Mouse (Mus musculus): ENCODE measurements around the gene Cacna1e.

The Cacna1e gene

DNA sequence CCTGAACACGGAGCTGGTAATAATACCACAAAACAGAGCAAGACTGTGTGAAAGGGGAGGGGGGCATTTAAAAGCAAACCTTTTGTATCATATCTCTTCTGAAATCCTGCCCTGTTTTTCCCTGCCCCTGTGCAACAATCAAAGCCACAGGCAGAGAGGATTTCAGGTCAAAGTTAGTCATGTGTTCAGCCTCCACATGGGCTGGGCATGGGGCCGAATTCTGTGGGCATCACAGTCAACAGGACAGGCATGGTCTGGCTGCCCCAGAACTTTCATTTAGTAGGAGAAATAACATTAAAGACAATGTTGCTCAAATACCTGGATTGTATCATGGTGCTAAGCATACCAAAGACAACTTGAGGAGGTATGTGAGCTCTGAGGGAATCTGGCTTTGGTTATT lies 278.7 kb downstream of the Cacna1e start:
- CTCF ChIA-PET: no interaction called here
- POLR2A ChIA-PET: no interaction called here

DNA sequence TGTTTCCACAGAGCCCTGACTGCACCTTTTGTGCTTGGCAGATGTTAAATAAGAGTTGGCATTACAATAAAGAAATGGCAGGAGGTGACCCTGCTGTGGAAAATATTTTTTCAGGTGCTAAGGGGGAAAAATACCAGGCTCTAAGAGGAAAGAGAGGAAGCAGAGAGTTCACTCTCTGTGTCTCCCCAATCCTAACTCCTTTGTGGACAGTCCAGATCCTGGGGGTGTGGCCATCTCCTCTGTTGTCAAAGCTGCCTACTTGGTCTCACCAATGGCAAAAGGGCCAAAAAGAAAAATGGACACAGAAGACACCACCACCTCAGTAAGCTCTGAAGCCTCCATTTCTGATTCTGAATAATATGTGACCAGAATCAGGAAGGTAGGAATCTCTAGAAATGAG lies 280.5 kb downstream of the Cacna1e start:
- ChIA-PET CTCF (no interaction called here), POLR2A (no interaction called here)

- CTCF ChIA-PET: no interaction called here
- POLR2A ChIA-PET: interaction anchor here in 1 of 4 experiments (0.8 kb wide), 1 partner anchor 177 kb away, joined by 3 read pairs; no protein-coding TSS in a partner anchor
Measured at GRCm38 (mm10) chr1:154602531-154602930, 281.8 kb downstream of the Cacna1e start.

- ChIA-PET CTCF (no interaction called here), POLR2A (interaction anchor here in 1 of 4 experiments (0.7 kb wide), 1 partner anchor 31 kb away, joined by 3 read pairs; no protein-coding TSS in a partner anchor)
Measured at GRCm38 (mm10) chr1:154582516-154582915, 301.8 kb downstream of the Cacna1e start.

GRCm38 (mm10) chr1:154579929-154580328 lies 304.4 kb downstream of the Cacna1e start:
- ChIA-PET POLR2A (no interaction called here), CTCF (no interaction called here)

DNA sequence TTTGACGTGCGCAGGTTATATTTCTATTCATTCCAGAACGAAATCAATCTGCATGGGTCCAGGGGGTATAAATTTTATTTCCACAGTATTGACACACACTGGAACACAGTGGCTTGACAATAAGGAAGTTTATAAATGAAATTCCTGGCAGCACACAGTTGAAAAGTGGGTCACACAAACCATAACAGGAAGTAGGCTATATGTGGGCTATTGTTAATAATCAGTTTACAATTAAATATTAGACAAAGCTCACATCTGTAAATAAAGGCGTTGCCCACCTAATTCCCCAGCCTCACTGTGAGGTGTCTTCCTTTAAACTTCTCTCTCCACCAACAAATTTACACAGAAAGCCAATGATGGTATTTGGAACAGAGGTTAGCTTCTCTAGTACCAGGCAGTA lies 305.6 kb downstream of the Cacna1e start:
- ChIA-PET CTCF (no interaction called here), POLR2A (no interaction called here)

GRCm38 (mm10) chr1:154576418-154576817 lies 307.9 kb downstream of the Cacna1e start:
- POLR2A ChIA-PET: no interaction called here
- CTCF ChIA-PET: no interaction called here

- ChIA-PET CTCF (no interaction called here), POLR2A (no interaction called here)
Measured at GRCm38 (mm10) chr1:154566026-154566425, 318.3 kb downstream of the Cacna1e start.

DNA sequence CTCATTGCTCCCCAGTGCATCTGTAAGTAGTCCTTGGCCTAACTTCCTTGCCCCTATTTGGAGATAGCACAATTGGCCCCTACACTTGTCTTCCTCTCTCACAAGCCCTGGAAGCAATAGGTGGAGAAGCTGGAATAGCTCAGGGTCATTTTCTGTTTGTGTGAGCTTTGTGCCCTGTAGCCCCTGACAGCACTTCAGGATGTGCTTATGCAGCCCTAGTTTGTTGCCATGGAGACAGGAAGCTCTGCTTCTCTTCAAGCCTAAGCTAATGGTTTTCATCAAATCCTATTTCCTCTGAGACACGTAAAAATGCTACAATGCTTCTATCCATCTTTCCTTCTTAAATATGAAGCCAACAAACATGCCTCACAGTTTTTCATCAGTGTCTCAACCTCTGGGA lies 328.5 kb downstream of the Cacna1e start:
- POLR2A ChIA-PET: no interaction called here
- CTCF ChIA-PET: no interaction called here

- POLR2A ChIA-PET: no interaction called here
- CTCF ChIA-PET: no interaction called here
Measured at GRCm38 (mm10) chr1:154553132-154553531, 331.2 kb downstream of the Cacna1e start.

- ChIA-PET POLR2A (no interaction called here), CTCF (no interaction called here)
Measured at GRCm38 (mm10) chr1:154537445-154537844, 346.9 kb downstream of the Cacna1e start.

DNA sequence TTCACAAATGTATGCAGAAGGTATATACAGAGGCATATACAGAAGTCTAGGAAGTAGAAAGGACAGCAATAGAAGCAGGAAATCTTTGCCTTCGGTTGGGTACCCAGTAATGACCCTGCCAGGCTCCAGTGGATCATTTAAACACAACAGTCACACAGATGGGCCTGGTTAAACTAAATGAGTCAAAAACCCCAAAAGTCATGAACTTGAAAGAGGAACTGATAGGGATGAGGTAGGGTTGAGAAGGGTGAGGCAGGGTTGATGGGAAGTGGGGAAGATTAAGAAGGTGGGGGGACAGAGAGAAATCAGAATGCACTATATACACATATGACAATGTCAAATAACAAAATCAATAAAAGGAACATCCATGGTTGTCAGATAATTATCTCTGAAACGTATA lies 347.5 kb downstream of the Cacna1e start:
- CTCF ChIA-PET: no interaction called here

GRCm38 (mm10) chr1:154532987-154533940 lies 351.0 kb downstream of the Cacna1e start:
- ChIA-PET POLR2A (no interaction called here), CTCF (no interaction called here)

More for the DNA sequence above, 347.5 kb downstream of the Cacna1e start:
- POLR2A ChIA-PET: no interaction called here

DNA sequence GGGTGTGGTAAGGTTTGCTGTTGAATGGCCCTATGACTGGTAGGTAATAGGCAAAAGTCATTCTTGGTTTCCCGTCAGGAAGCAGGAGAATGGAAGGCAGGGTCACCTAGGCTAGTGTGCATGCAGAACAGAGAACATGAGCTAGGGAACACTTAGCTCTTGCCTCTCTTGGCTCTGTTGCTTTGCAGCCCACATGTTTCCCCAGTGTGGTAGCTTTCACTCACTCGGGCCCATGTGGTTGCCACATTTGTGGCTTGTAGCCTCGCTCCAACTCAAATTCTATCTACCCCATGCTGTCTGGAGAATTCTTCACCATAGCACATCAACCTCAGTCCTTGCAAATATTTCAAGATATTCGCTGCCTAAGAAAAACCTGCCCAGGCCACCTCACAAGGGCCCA lies 354.6 kb downstream of the Cacna1e start:
- ChIA-PET POLR2A (no interaction called here), CTCF (interaction anchor here in 1 of 4 experiments (0.7 kb wide), 1 partner anchor 329 kb away, joined by 3 read pairs; the partner anchor contains the start of gene Zfp648)

DNA sequence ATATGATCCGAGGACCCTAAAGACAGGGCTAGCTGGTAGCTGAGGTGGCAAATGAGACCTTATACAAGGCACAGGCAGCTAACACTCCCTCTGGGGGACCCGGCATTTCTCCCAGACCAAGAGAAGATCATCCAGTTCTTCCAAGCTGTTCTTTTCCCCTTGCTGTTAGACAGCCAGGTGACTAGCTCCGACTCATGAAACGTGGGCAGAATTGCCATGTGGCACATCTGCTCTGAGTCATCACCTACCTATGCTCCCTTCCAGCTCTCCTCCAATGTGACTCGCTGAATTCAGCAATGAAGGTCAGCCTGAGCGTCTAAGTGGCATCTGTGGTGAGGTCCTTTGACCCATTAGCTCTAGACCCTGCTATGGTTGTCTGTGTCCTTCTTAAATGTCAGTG lies 355.5 kb downstream of the Cacna1e start:
- ChIA-PET POLR2A (no interaction called here), CTCF (no interaction called here)

DNA sequence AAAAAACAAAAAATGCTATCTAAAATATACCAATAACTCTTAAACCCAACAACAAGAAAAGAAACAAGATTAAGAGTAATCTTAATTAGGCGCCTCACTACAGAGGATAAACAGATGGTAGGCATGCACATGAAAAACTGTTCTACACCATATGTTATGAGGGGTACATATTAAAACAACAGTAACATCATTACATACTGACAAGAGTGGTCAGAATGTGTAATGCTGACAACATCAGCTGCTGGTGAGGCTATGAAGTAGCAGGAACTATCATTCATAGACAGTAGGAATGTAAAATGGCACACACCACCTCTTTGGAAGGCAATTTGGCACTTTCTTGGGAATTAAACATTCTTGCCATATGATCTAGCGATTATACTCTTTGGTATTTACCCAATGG lies 363.6 kb downstream of the Cacna1e start:
- ChIA-PET CTCF (no interaction called here), POLR2A (no interaction called here)

- POLR2A ChIA-PET: no interaction called here
- CTCF ChIA-PET: no interaction called here
Measured at GRCm38 (mm10) chr1:154515350-154515749, 369.0 kb downstream of the Cacna1e start.

GRCm38 (mm10) chr1:154511736-154512135 lies 372.6 kb downstream of the Cacna1e start:
- ChIA-PET CTCF (no interaction called here), POLR2A (no interaction called here)

DNA sequence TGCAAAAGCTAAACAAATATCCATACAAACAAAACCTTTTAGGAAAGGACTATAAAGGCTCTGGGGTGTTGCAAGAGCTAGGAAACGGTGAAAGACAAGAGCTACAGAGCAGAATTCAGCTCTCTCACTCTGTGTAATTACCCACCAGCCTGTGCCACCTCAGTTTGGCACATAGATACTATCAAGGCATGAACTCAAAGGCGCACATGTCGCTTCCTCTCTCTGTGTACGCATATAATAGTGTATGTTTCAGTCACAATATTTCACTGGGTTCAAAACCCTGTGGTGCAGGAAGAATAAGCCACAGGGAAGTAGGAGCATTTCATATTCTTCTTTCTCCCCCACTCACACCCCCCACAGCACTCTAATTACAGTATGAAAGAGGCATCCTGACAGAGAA lies 380.3 kb downstream of the Cacna1e start:
- ChIA-PET CTCF (no interaction called here), POLR2A (no interaction called here)

- ChIA-PET CTCF (no interaction called here), POLR2A (no interaction called here)
Measured at GRCm38 (mm10) chr1:154500869-154501268, 383.4 kb downstream of the Cacna1e start.

DNA sequence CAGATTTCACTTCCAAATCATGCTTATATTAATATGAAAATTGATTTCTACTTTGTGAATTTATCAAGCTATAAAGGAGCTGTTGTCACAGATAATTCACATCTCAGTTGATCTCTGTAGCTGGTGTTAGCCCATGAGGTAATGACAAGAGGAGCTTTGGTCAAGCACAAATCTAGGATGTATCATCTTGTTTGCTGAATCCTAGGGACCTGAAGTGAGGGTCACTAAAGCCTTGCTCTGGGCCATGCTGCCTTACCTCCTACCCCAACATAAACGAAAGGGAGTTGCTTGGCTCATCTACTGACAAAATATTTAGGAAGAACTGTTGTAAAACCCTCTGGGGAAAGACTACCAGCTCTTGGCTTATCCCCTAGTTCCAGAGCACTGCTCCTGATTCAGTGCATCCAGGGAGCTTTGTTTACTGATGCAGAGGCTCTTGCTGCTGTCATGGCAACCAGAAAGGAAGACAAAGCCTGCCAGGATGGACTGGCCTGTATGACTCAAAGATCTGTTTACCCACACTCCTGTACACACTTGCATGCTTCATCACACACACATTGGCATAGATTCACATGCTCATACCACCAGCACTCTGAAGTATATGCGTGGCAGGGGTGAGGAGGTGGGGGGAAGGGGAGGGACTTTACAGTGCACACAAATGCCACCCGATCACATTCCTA lies 384.0 kb downstream of the Cacna1e start:
- POLR2A ChIA-PET: no interaction called here

More for the DNA sequence above, 384.0 kb downstream of the Cacna1e start:
- CTCF ChIA-PET: no interaction called here

Measured in embryonic stem cell, embryonic (primary cell).